Mouse (Mus musculus): Measurements from ENCODE around the gene Papss2. TPM values are rescaled to one million over a fixed set of nuclear protein-coding genes. Genes with fewer than 3 reads are reported as not detected.

Papss2 gene
- polyA plus RNA-seq, 1 experiment: 2.2 TPM

GRCm38 (mm10) chr19:32607036-32607435 lies 11.4 kb downstream of the Papss2 start:
- TF ChIP-seq CTCF (IDR thresholded peaks at IDR 0.05; ENCODE audit: low read depth, low read length): no peak
- TF ChIP-seq POLR2A (IDR thresholded peaks at IDR 0.05; ENCODE audit: borderline replicate concordance, low read depth, low read length): no peak
- Histone ChIP-seq H3K27ac (ENCODE audit: insufficient read depth, low read depth, low read length) (no peak overlapping the region), H3K4me1 (ENCODE audit: control insufficient read depth, insufficient read depth, low read length) (no peaks in the 10 kb centered on the region), H3K4me3 (ENCODE audit: insufficient read depth, low read length) (no peak overlapping the region)

- Histone ChIP-seq H3K27ac (ENCODE audit: insufficient read depth, low read depth, low read length) (no peak overlapping the region), H3K4me1 (ENCODE audit: control insufficient read depth, insufficient read depth, low read length) (no peaks in the 10 kb centered on the region), H3K4me3 (ENCODE audit: insufficient read depth, low read length) (no peak overlapping the region)
- no peak for TF ChIP-seq CTCF (IDR thresholded peaks at IDR 0.05; ENCODE audit: low read depth, low read length)
- no peak for TF ChIP-seq POLR2A (IDR thresholded peaks at IDR 0.05; ENCODE audit: borderline replicate concordance, low read depth, low read length)
Observed at GRCm38 (mm10) chr19:32611386-32612092, 15.9 kb downstream of the Papss2 start.

- H3K4me1 ChIP-seq (ENCODE audit: control insufficient read depth, insufficient read depth, low read length): no peaks in the 10 kb centered on the region
- no peak overlapping the region for H3K27ac ChIP-seq (ENCODE audit: insufficient read depth, low read depth, low read length)
Observed at GRCm38 (mm10) chr19:32614046-32614771, 18.6 kb downstream of the Papss2 start.

GRCm38 (mm10) chr19:32614772-32615099 lies 19.1 kb downstream of the Papss2 start:
- H3K27ac ChIP-seq (ENCODE audit: insufficient read depth, low read depth, low read length): no peak overlapping the region
- H3K4me1 ChIP-seq (ENCODE audit: control insufficient read depth, insufficient read depth, low read length): no peaks in the 10 kb centered on the region
- H3K4me3 ChIP-seq (ENCODE audit: insufficient read depth, low read length): no peak overlapping the region
- TF ChIP-seq POLR2A (IDR thresholded peaks at IDR 0.05; ENCODE audit: borderline replicate concordance, low read depth, low read length): no peak
- TF ChIP-seq CTCF (IDR thresholded peaks at IDR 0.05; ENCODE audit: low read depth, low read length): no peak

More at GRCm38 (mm10) chr19:32614046-32614771, 18.6 kb downstream of the Papss2 start:
- H3K4me3 ChIP-seq (ENCODE audit: insufficient read depth, low read length): no peak overlapping the region
- TF ChIP-seq POLR2A (IDR thresholded peaks at IDR 0.05; ENCODE audit: borderline replicate concordance, low read depth, low read length) (no peak), CTCF (IDR thresholded peaks at IDR 0.05; ENCODE audit: low read depth, low read length) (no peak)

GRCm38 (mm10) chr19:32616646-32617045 lies 21.1 kb downstream of the Papss2 start:
- H3K4me1 ChIP-seq (ENCODE audit: control insufficient read depth, insufficient read depth, low read length): no peaks in the 10 kb centered on the region
- TF ChIP-seq CTCF (IDR thresholded peaks at IDR 0.05; ENCODE audit: low read depth, low read length) (no peak), POLR2A (IDR thresholded peaks at IDR 0.05; ENCODE audit: borderline replicate concordance, low read depth, low read length) (no peak)
- H3K4me3 ChIP-seq (ENCODE audit: insufficient read depth, low read length): no peak overlapping the region
- H3K27ac ChIP-seq (ENCODE audit: insufficient read depth, low read depth, low read length): no peak overlapping the region

GRCm38 (mm10) chr19:32619739-32620138 lies 24.1 kb downstream of the Papss2 start:
- H3K4me3 ChIP-seq (ENCODE audit: insufficient read depth, low read length): no peak overlapping the region
- H3K27ac ChIP-seq (ENCODE audit: insufficient read depth, low read depth, low read length): no peak overlapping the region
- no peak for TF ChIP-seq CTCF (IDR thresholded peaks at IDR 0.05; ENCODE audit: low read depth, low read length)
- no peak for TF ChIP-seq POLR2A (IDR thresholded peaks at IDR 0.05; ENCODE audit: borderline replicate concordance, low read depth, low read length)
- no peaks in the 10 kb centered on the region for H3K4me1 ChIP-seq (ENCODE audit: control insufficient read depth, insufficient read depth, low read length)

GRCm38 (mm10) chr19:32620859-32621445 lies 25.4 kb downstream of the Papss2 start:
- TF ChIP-seq CTCF (IDR thresholded peaks at IDR 0.05; ENCODE audit: low read depth, low read length) (no peak), POLR2A (IDR thresholded peaks at IDR 0.05; ENCODE audit: borderline replicate concordance, low read depth, low read length) (no peak)
- Histone ChIP-seq H3K4me3 (ENCODE audit: insufficient read depth, low read length) (no peak overlapping the region), H3K4me1 (ENCODE audit: control insufficient read depth, insufficient read depth, low read length) (no peaks in the 10 kb centered on the region), H3K27ac (ENCODE audit: insufficient read depth, low read depth, low read length) (no peak overlapping the region)

- no peak for TF ChIP-seq CTCF (IDR thresholded peaks at IDR 0.05; ENCODE audit: low read depth, low read length)
- no peaks in the 10 kb centered on the region for H3K4me1 ChIP-seq (ENCODE audit: control insufficient read depth, insufficient read depth, low read length)
- no peak overlapping the region for H3K27ac ChIP-seq (ENCODE audit: insufficient read depth, low read depth, low read length)
Observed at GRCm38 (mm10) chr19:32622142-32622541, 26.6 kb downstream of the Papss2 start.

GRCm38 (mm10) chr19:32626768-32627331 lies 31.3 kb downstream of the Papss2 start:
- H3K27ac ChIP-seq (ENCODE audit: insufficient read depth, low read depth, low read length): no peak overlapping the region
- no peaks in the 10 kb centered on the region for H3K4me1 ChIP-seq (ENCODE audit: control insufficient read depth, insufficient read depth, low read length)
- TF ChIP-seq POLR2A (IDR thresholded peaks at IDR 0.05; ENCODE audit: borderline replicate concordance, low read depth, low read length): no peak
- TF ChIP-seq CTCF (IDR thresholded peaks at IDR 0.05; ENCODE audit: low read depth, low read length): no peak
- H3K4me3 ChIP-seq (ENCODE audit: insufficient read depth, low read length): no peak overlapping the region

More at GRCm38 (mm10) chr19:32622142-32622541, 26.6 kb downstream of the Papss2 start:
- no peak overlapping the region for H3K4me3 ChIP-seq (ENCODE audit: insufficient read depth, low read length)

GRCm38 (mm10) chr19:32627631-32628030 lies 32.0 kb downstream of the Papss2 start:
- no peak for TF ChIP-seq POLR2A (IDR thresholded peaks at IDR 0.05; ENCODE audit: borderline replicate concordance, low read depth, low read length)
- TF ChIP-seq CTCF (IDR thresholded peaks at IDR 0.05; ENCODE audit: low read depth, low read length): no peak
- H3K27ac ChIP-seq (ENCODE audit: insufficient read depth, low read depth, low read length): no peak overlapping the region
- H3K4me1 ChIP-seq (ENCODE audit: control insufficient read depth, insufficient read depth, low read length): no peaks in the 10 kb centered on the region
- H3K4me3 ChIP-seq (ENCODE audit: insufficient read depth, low read length): no peak overlapping the region
